Mouse (Mus musculus) MEL (cell line): ENCODE data around the gene Rex1bd. TPM values are rescaled to one million over a fixed set of nuclear protein-coding genes. Genes with fewer than 3 reads are reported as not detected.
A peak's percentile ranks its signal among the peaks of the same experiment; 100 is the strongest.

ENCODE experiments used
- DNase-seq: peaks from one replicate; pipeline ENCODE4 v3.0.0; 2011; ENCODE audit warnings: low read depth, low spot score
- H3K27ac ChIP-seq: 2 replicates; pipeline ENCODE4 v1.5.1; 2012; ENCODE audit warnings: low read depth, mild to moderate bottlenecking, control low read depth, low read length, moderate library complexity; ENCODE audit not compliant: control insufficient read depth
- H3K27me3 ChIP-seq, 2 experiments: fragments of 150-350 bp in 1 of 2; sonication (generic) in 1 of 2; 2 replicates each; pipeline ENCODE4 v1.6.1; 2012; ENCODE audit warnings: low read length in 2 of 2, mild to moderate bottlenecking in 2 of 2, improper control_type of control experiment in 1 of 2, moderate library complexity in 1 of 2; ENCODE audit not compliant: insufficient read depth in 2 of 2, control insufficient read depth in 1 of 2
- H3K36me3 ChIP-seq, 2 experiments: 2 replicates each; pipeline ENCODE4 v1.6.1; 2012 to 2014; ENCODE audit warnings: low read length in 2 of 2, improper control_type of control experiment in 1 of 2, inconsistent platforms in 1 of 2, mild to moderate bottlenecking in 1 of 2; ENCODE audit not compliant: insufficient read depth in 2 of 2, control insufficient read depth in 1 of 2
- H3K4me1 ChIP-seq, 2 experiments: fragments of 150-350 bp in 1 of 2; sonication (generic) in 1 of 2; 2 replicates each; pipeline ENCODE4 v1.6.1; 2012; ENCODE audit warnings: low read length in 2 of 2, improper control_type of control experiment in 1 of 2, mild to moderate bottlenecking in 1 of 2; ENCODE audit not compliant: insufficient read depth in 2 of 2, control insufficient read depth in 1 of 2
- H3K4me3 ChIP-seq, 2 experiments: fragments of 150-350 bp in 1 of 2; sonication (generic) in 1 of 2; 2 replicates each; pipeline ENCODE4 v1.5.1; 2012; ENCODE audit warnings: low read depth in 2 of 2, low read length in 2 of 2, mild to moderate bottlenecking in 2 of 2, moderate library complexity in 2 of 2, control low read depth in 1 of 2, improper control_type of control experiment in 1 of 2; ENCODE audit not compliant: control insufficient read depth in 1 of 2, insufficient read depth in 1 of 2
- H3K79me2 ChIP-seq: 2 replicates; pipeline ENCODE4 v1.6.1; 2012; ENCODE audit warnings: mild to moderate bottlenecking, low read length, moderate library complexity; ENCODE audit not compliant: control insufficient read depth, poor library complexity, insufficient read depth
- H3K9ac ChIP-seq: 2 replicates; pipeline ENCODE4 v1.6.1; 2012; ENCODE audit warnings: low read depth, mild to moderate bottlenecking, control low read depth, low read length, moderate library complexity; ENCODE audit not compliant: control insufficient read depth, poor library complexity, severe bottlenecking
- H3K9me3 ChIP-seq: fragments of 150-350 bp; sonication (generic); replicated peaks from 2 replicates; pipeline ENCODE4 v1.6.1; 2012; ENCODE audit warnings: mild to moderate bottlenecking, low read length, improper control_type of control experiment, moderate library complexity; ENCODE audit not compliant: insufficient read depth
- CHD1 ChIP-seq: IDR thresholded peaks from 2 replicates; pipeline ENCODE4 v1.6.1; 2012; ENCODE audit warnings: low read depth, mild to moderate bottlenecking, inconsistent platforms, low read length, improper control_type of control experiment
- CHD2 ChIP-seq: IDR thresholded peaks from 2 replicates; pipeline ENCODE4 v1.6.1; 2011; ENCODE audit warnings: low read length, improper control_type of control experiment
- CTCF ChIP-seq, 3 experiments: IDR thresholded peaks in 2 of 3; conservative IDR thresholded peaks in 1 of 3; 2 replicates each; pipeline ENCODE4 v1.5.1; 2011 to 2012; ENCODE audit warnings: low read length in 3 of 3, low read depth in 2 of 3, mild to moderate bottlenecking in 2 of 3, improper control_type of control experiment in 1 of 3, inconsistent platforms in 1 of 3, mixed read lengths in 1 of 3, moderate library complexity in 1 of 3; ENCODE audit not compliant: control insufficient read depth in 1 of 3, insufficient read depth in 1 of 3, poor library complexity in 1 of 3, severe bottlenecking in 1 of 3
- E2F4 ChIP-seq: IDR thresholded peaks from 2 replicates; pipeline ENCODE4 v1.6.1; 2011; ENCODE audit warnings: low read depth, low read length, improper control_type of control experiment, borderline replicate concordance
- ELF1 ChIP-seq: IDR thresholded peaks from 2 replicates; pipeline ENCODE4 v1.6.1; 2014; ENCODE audit warnings: low read depth, mild to moderate bottlenecking, inconsistent platforms, low read length, improper control_type of control experiment, moderate library complexity
- EP300 ChIP-seq, 2 experiments: IDR thresholded peaks; 2 replicates each; pipeline ENCODE4 v1.6.1; 2011; ENCODE audit warnings: improper control_type of control experiment in 2 of 2, low read length in 2 of 2, low read depth in 1 of 2, mild to moderate bottlenecking in 1 of 2
- GATA1 ChIP-seq: IDR thresholded peaks from 2 replicates; pipeline ENCODE4 v1.6.1; 2011; ENCODE audit warnings: low read depth, low read length, improper control_type of control experiment
- JUND ChIP-seq: IDR thresholded peaks from 2 replicates; pipeline ENCODE4 v1.6.1; 2011; ENCODE audit warnings: low read depth, mild to moderate bottlenecking, improper control_type of control experiment, low read length
- KAT2A ChIP-seq: conservative IDR thresholded peaks from 2 replicates; pipeline ENCODE4 v1.6.1; 2012; ENCODE audit warnings: low read depth, low read length, improper control_type of control experiment, inconsistent platforms
- MAX ChIP-seq: IDR thresholded peaks from 2 replicates; pipeline ENCODE4 v1.6.1; 2011; ENCODE audit warnings: low read length, improper control_type of control experiment
- MAZ ChIP-seq: IDR thresholded peaks from 2 replicates; pipeline ENCODE4 v1.6.1; 2012; ENCODE audit warnings: low read depth, mild to moderate bottlenecking, inconsistent platforms, low read length, improper control_type of control experiment
- MEF2A ChIP-seq: IDR thresholded peaks from 2 replicates; pipeline ENCODE4 v1.6.1; 2014; ENCODE audit warnings: low read depth, mild to moderate bottlenecking, inconsistent platforms, low read length, improper control_type of control experiment; ENCODE audit not compliant: poor library complexity, insufficient replicate concordance, severe bottlenecking; ENCODE audit errors: extremely low read depth
- MXI1 ChIP-seq: IDR thresholded peaks from 2 replicates; pipeline ENCODE4 v1.6.1; 2011; ENCODE audit warnings: mild to moderate bottlenecking, low read depth, low read length, improper control_type of control experiment
- MYB ChIP-seq: IDR thresholded peaks from 2 replicates; pipeline ENCODE4 v1.6.1; 2011; ENCODE audit warnings: mild to moderate bottlenecking, low read depth, low read length, improper control_type of control experiment
- MYC ChIP-seq: IDR thresholded peaks from 2 replicates; pipeline ENCODE4 v1.6.1; 2011; ENCODE audit warnings: low read depth, mild to moderate bottlenecking, low read length, improper control_type of control experiment, moderate library complexity
- NELFE ChIP-seq: IDR thresholded peaks from 2 replicates; pipeline ENCODE4 v1.6.1; 2011; ENCODE audit warnings: low read depth, low read length, improper control_type of control experiment
- POLR2A ChIP-seq, 2 experiments: IDR thresholded peaks; 2 replicates each; pipeline ENCODE4 v1.6.1; 2011 to 2012; ENCODE audit warnings: low read length in 2 of 2, mild to moderate bottlenecking in 2 of 2, control low read depth in 1 of 2, improper control_type of control experiment in 1 of 2, low read depth in 1 of 2, moderate library complexity in 1 of 2; ENCODE audit not compliant: control insufficient read depth in 1 of 2, insufficient read depth in 1 of 2, poor library complexity in 1 of 2
- POLR2AphosphoS2 ChIP-seq: IDR thresholded peaks from 2 replicates; pipeline ENCODE4 v1.6.1; 2011; ENCODE audit warnings: low read length, improper control_type of control experiment
- RAD21 ChIP-seq: IDR thresholded peaks from 2 replicates; pipeline ENCODE4 v1.6.1; 2011; ENCODE audit warnings: mild to moderate bottlenecking, low read depth, low read length, improper control_type of control experiment
- RCOR1 ChIP-seq: IDR thresholded peaks from 2 replicates; pipeline ENCODE4 v1.6.1; 2012; ENCODE audit warnings: low read depth, mild to moderate bottlenecking, inconsistent platforms, low read length, improper control_type of control experiment
- SIN3A ChIP-seq: IDR thresholded peaks from 2 replicates; pipeline ENCODE4 v1.6.1; 2012; ENCODE audit warnings: low read length, improper control_type of control experiment, inconsistent platforms
- SMC3 ChIP-seq: IDR thresholded peaks from 2 replicates; pipeline ENCODE4 v1.6.1; 2011; ENCODE audit warnings: low read depth, low read length, improper control_type of control experiment
- TAL1 ChIP-seq: IDR thresholded peaks from 2 replicates; pipeline ENCODE4 v1.6.1; 2012; ENCODE audit warnings: mild to moderate bottlenecking, inconsistent platforms, low read length, moderate library complexity, mixed read lengths
- TBP ChIP-seq: IDR thresholded peaks from 2 replicates; pipeline ENCODE4 v1.8.0; 2011; ENCODE audit warnings: low read depth, low read length, improper control_type of control experiment
- TCF12 ChIP-seq: IDR thresholded peaks from 2 replicates; pipeline ENCODE4 v1.6.1; 2014; ENCODE audit warnings: low read depth, mild to moderate bottlenecking, inconsistent platforms, low read length, improper control_type of control experiment, moderate library complexity
- UBTF ChIP-seq: IDR thresholded peaks from 2 replicates; pipeline ENCODE4 v1.6.1; 2012; ENCODE audit warnings: low read depth, mild to moderate bottlenecking, inconsistent platforms, low read length, improper control_type of control experiment, moderate library complexity, borderline replicate concordance; ENCODE audit not compliant: insufficient read depth
- USF1 ChIP-seq: IDR thresholded peaks from 2 replicates; pipeline ENCODE4 v1.6.1; 2014; ENCODE audit warnings: low read depth, mild to moderate bottlenecking, inconsistent platforms, low read length, improper control_type of control experiment, moderate library complexity
- ZC3H11A ChIP-seq: IDR thresholded peaks from 2 replicates; pipeline ENCODE4 v1.6.1; 2012; ENCODE audit warnings: low read depth, mild to moderate bottlenecking, inconsistent platforms, low read length, improper control_type of control experiment
- ZMIZ1 ChIP-seq: IDR thresholded peaks from 2 replicates; pipeline ENCODE4 v1.6.1; 2012; ENCODE audit warnings: low read depth, mild to moderate bottlenecking, inconsistent platforms, low read length, improper control_type of control experiment, moderate library complexity
- ZNF384 ChIP-seq: IDR thresholded peaks from 2 replicates; pipeline ENCODE4 v1.6.1; 2012; ENCODE audit warnings: low read depth, mild to moderate bottlenecking, inconsistent platforms, low read length, improper control_type of control experiment
- polyA plus RNA-seq, 2 experiments: library from polyadenylated mRNA; stranded (reverse) in 1 of 2; unstranded in 1 of 2; fragments of >175 nt in 1 of 2; fragments of >200 nt in 1 of 2; gene quantifications; 2 replicates each; pipeline versions ENCODE4 v1.2.1 to v1.2.4; 2012; ENCODE audit warnings: low replicate concordance in 2 of 2, low read depth in 1 of 2; ENCODE audit not compliant: insufficient read length in 2 of 2, insufficient read depth in 1 of 2, missing spikeins in 1 of 2
- total RNA-seq: library from RNA; depleted of rRNA; stranded (reverse); fragments of 300-350 nt; gene quantifications from 2 replicates; pipeline ENCODE4 v1.2.3, GENCODE M21; 2012

Gene Rex1bd
- total and polyA plus RNA-seq, 3 experiments: 145 to 204 TPM; not detected in 1

DNA sequence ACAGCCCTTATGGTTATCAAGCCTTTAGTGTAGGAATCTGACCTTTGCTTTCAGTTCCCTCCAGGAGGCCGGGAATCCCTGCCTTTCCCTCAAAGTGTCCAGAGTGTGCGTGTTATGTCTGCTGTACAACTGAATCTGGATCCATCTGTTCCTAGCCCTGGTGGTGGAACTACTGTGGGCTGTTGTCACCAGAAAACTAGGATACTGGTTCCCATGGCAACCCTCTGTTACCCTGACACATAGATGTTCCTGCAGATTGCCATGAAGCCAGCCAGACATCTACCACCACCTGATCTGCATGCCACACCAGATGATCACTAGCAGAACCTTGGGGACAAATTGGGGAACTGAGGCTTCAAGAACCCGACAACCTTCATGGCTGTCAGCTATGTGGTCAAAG lies 24.6 kb downstream of the Rex1bd start:
- Histone ChIP-seq H3K79me2 (no peaks in the 10 kb centered on the region), H3K4me3 (no peak overlapping the region), H3K27ac (no peak overlapping the region), H3K4me1 (peaks cover 0 to 7% of the 10 kb centered on the region in 2 experiments; a peak in 3 of 4 replicates)
- no peak for TF ChIP-seq NELFE
- TF ChIP-seq ELF1: no peak
- no peak for TF ChIP-seq CHD2
- no peak for TF ChIP-seq USF1
- no peak for TF ChIP-seq MYB
- no peak for TF ChIP-seq E2F4
- TF ChIP-seq RAD21: no peak
- no peak for TF ChIP-seq CTCF (IDR thresholded peaks at IDR 0.05 in 2 of 3, conservative IDR thresholded peaks at IDR 0.05 in 1 of 3; ENCODE audit: control insufficient read depth in 1 of 3, insufficient read depth in 1 of 3, low read depth in 2 of 3, low read length in 3 of 3, poor library complexity in 1 of 3, severe bottlenecking in 1 of 3)
- no peak for TF ChIP-seq SMC3
- TF ChIP-seq KAT2A: no peak
- no peak for TF ChIP-seq POLR2AphosphoS2
- no peak for TF ChIP-seq MYC
- no peak for TF ChIP-seq EP300 (IDR thresholded peaks at IDR 0.05; ENCODE audit: low read depth in 1 of 2, low read length in 2 of 2)
- TF ChIP-seq ZC3H11A: no peak
- no peak for TF ChIP-seq JUND
- TF ChIP-seq CHD1: no peak
- TF ChIP-seq ZNF384: no peak
- no peak for TF ChIP-seq TBP
- TF ChIP-seq, all 39 proteins: peak for 0
- Histone ChIP-seq H3K9ac (no peak overlapping the region), H3K9me3 (no peaks in the 10 kb centered on the region), H3K36me3 (peaks cover 0 to 3% of the 10 kb centered on the region in 2 experiments; a peak in 1 of 4 replicates), H3K27me3 (peaks cover 2 to 8% of the 10 kb centered on the region in 2 experiments; a peak in 2 of 4 replicates)
- no peak for DNase-seq

GRCm38 (mm10) chr8:70477269-70477982 lies 29.1 kb downstream of the Rex1bd start:
- peaks cover 2 to 8% of the 10 kb centered on the region in 2 experiments; a peak in 2 of 4 replicates for H3K27me3 ChIP-seq
- H3K27ac ChIP-seq: peak overlapping the region; percentile 34
- no peaks in the 10 kb centered on the region for H3K9me3 ChIP-seq
- H3K79me2 ChIP-seq: peaks cover 10% of the 10 kb centered on the region
- peak; percentile 94 for DNase-seq
- peak overlapping the region; percentile 18 for H3K9ac ChIP-seq
- peaks cover 0 to 8% of the 10 kb centered on the region in 2 experiments; a peak in 2 of 4 replicates for H3K36me3 ChIP-seq
- peak overlapping the region; percentile 60 to 80 for H3K4me3 ChIP-seq
- peaks cover 4 to 19% of the 10 kb centered on the region in 2 experiments for H3K4me1 ChIP-seq
- TF ChIP-seq TCF12 (no peak), MEF2A (no peak), UBTF (no peak), ZC3H11A (no peak), SIN3A (no peak; the same call in none of the 2 replicates), CTCF (IDR thresholded peaks at IDR 0.05 in 2 of 3, conservative IDR thresholded peaks at IDR 0.05 in 1 of 3; ENCODE audit: control insufficient read depth in 1 of 3, insufficient read depth in 1 of 3, low read depth in 2 of 3, low read length in 3 of 3, poor library complexity in 1 of 3, severe bottlenecking in 1 of 3) (no peak), RCOR1 (no peak), MAZ (no peak; the same call in 1 of the 2 replicates), SMC3 (no peak), MYC (0 out of 2 replicates have a peak, but pooled peaks have one; percentile 15), POLR2A (IDR thresholded peaks at IDR 0.05; ENCODE audit: control insufficient read depth in 1 of 2, insufficient read depth in 1 of 2, low read depth in 1 of 2, low read length in 2 of 2, poor library complexity in 1 of 2) (peak in 1 of 2 experiments; percentile 61; a peak in 3 of 4 replicates), ELF1 (no peak), MAX (no peak), RAD21 (no peak), NELFE (peak; percentile 61), GATA1 (no peak), TAL1 (no peak), CHD1 (0 out of 2 replicates have a peak, but pooled peaks have one; percentile 25), POLR2AphosphoS2 (no peak), MXI1 (peak; percentile 57), ZMIZ1 (peak; percentile 77)
